Mouse (Mus musculus) thymus, adult 2 months (tissue): ENCODE data around the gene Elmo3.

Source experiments
- CTCF ChIP-seq: fragments of 200-500 bp; IDR thresholded peaks from 2 replicates; pipeline ENCODE4 v1.5.1; 2012; ENCODE audit warnings: mild to moderate bottlenecking, control low read depth, low read length, moderate library complexity, borderline replicate concordance; ENCODE audit not compliant: control insufficient read depth, poor library complexity, insufficient read depth; ENCODE audit errors: extremely low read depth
- POLR2A ChIP-seq: fragments of 200-500 bp; IDR thresholded peaks from 2 replicates; pipeline ENCODE4 v1.6.1; 2012; ENCODE audit warnings: mild to moderate bottlenecking, low read length, control low read depth, moderate library complexity; ENCODE audit not compliant: control insufficient read depth, poor library complexity, insufficient read depth; ENCODE audit errors: extremely low read depth

- TF ChIP-seq CTCF: no peak
- TF ChIP-seq POLR2A: no peak
Observed at GRCm38 (mm10) chr8:105269075-105269458, 36.3 kb upstream of the Elmo3 start.
